Mouse (Mus musculus) heart, adult 2 months (tissue): ENCODE data around the gene Cntn2.

Experiments used
- CTCF ChIP-seq: fragments of 200-600 bp; IDR thresholded peaks from 2 replicates; pipeline ENCODE4 v1.8.1; 2022; ENCODE audit warnings: antibody characterized with exemption, mild to moderate bottlenecking, moderate library complexity
- EP300 ChIP-seq: fragments of 200-500 bp; IDR thresholded peaks from 2 replicates; pipeline ENCODE4 v1.6.1; 2011; ENCODE audit warnings: low read depth, low read length, control low read depth; ENCODE audit not compliant: insufficient read depth
- POLR2A ChIP-seq: fragments of 200-500 bp; IDR thresholded peaks from 2 replicates; pipeline ENCODE4 v1.6.1; 2011; ENCODE audit warnings: mild to moderate bottlenecking, low read depth, low read length, control low read depth; ENCODE audit not compliant: insufficient read depth

GRCm38 (mm10) chr1:132471499-132471898 lies 71.6 kb downstream of the Cntn2 start:
- TF ChIP-seq EP300, result no peak
- no peak for TF ChIP-seq CTCF
- TF ChIP-seq POLR2A, result no peak
